Mouse (Mus musculus) thymus, adult 2 months (tissue): ENCODE data around the gene Atp2c2. TPM values are rescaled to one million over a fixed set of nuclear protein-coding genes. Genes with fewer than 3 reads are reported as not detected.

Experiments used
- DNase-seq: peaks from one replicate; pipeline ENCODE4 v3.0.0; 2021
- H3K27ac ChIP-seq: fragments of 200-500 bp; 2 replicates; pipeline ENCODE4 v1.5.1; 2012; ENCODE audit warnings: low read length, control low read depth; ENCODE audit not compliant: control insufficient read depth, insufficient read depth
- H3K27me3 ChIP-seq: fragments of 200-500 bp; 2 replicates; pipeline ENCODE4 v1.6.1; 2012; ENCODE audit warnings: mild to moderate bottlenecking, low read length, moderate library complexity, mixed read lengths; ENCODE audit not compliant: control insufficient read depth, insufficient read depth
- H3K36me3 ChIP-seq: fragments of 200-500 bp; 2 replicates; pipeline ENCODE4 v1.6.1; 2012; ENCODE audit warnings: mild to moderate bottlenecking, low read length, moderate library complexity; ENCODE audit not compliant: control insufficient read depth, insufficient read depth
- H3K4me1 ChIP-seq: fragments of 200-500 bp; replicated peaks from 2 replicates; pipeline ENCODE4 v1.6.1; 2012; ENCODE audit warnings: low read length; ENCODE audit not compliant: control insufficient read depth, insufficient read depth
- H3K4me3 ChIP-seq: fragments of 200-500 bp; 2 replicates; pipeline ENCODE4 v1.5.1; 2012; ENCODE audit warnings: mild to moderate bottlenecking, low read length, control low read depth, moderate library complexity; ENCODE audit not compliant: control insufficient read depth, insufficient read depth
- CTCF ChIP-seq: fragments of 200-500 bp; IDR thresholded peaks from 2 replicates; pipeline ENCODE4 v1.5.1; 2012; ENCODE audit warnings: mild to moderate bottlenecking, control low read depth, low read length, moderate library complexity, borderline replicate concordance; ENCODE audit not compliant: control insufficient read depth, poor library complexity, insufficient read depth; ENCODE audit errors: extremely low read depth
- POLR2A ChIP-seq: fragments of 200-500 bp; IDR thresholded peaks from 2 replicates; pipeline ENCODE4 v1.6.1; 2012; ENCODE audit warnings: mild to moderate bottlenecking, low read length, control low read depth, moderate library complexity; ENCODE audit not compliant: control insufficient read depth, poor library complexity, insufficient read depth; ENCODE audit errors: extremely low read depth
- WGBS: fragments of 180-500 bp; shearing (Covaris S2); methylation state at CpG from one replicate; pipeline ENCODE4 v1.1.7; 2018; 5-methylcytosine and 5-hydroxymethylcytosine counted together
- polyA plus RNA-seq: library from polyadenylated mRNA; depleted of rRNA; stranded (reverse); fragments of >200 nt; gene quantifications from 2 replicates; pipeline ENCODE4 v1.2.3, GENCODE M21; 2012

The Atp2c2 gene
- polyA plus RNA-seq, 1 experiment, result 0.16 TPM

- Histone ChIP-seq H3K4me1 (no peaks in the 10 kb centered on the region), H3K27ac (no peak overlapping the region), H3K4me3 (no peak overlapping the region), H3K36me3 (no peaks in the 10 kb centered on the region; the same call in 1 of the 2 replicates), H3K27me3 (no peaks in the 10 kb centered on the region)
- TF ChIP-seq CTCF, result no peak
- no peak for TF ChIP-seq POLR2A
- no peak for DNase-seq
- 97% methylated on average over 10 of the region's 10 CpGs for WGBS
Measured at GRCm38 (mm10) chr8:119765311-119765710, 65.5 kb downstream of the Atp2c2 start.

GRCm38 (mm10) chr8:119765761-119766444 is 66.1 kb downstream of the Atp2c2 start:
- Histone ChIP-seq H3K4me1 (no peaks in the 10 kb centered on the region), H3K36me3 (no peaks in the 10 kb centered on the region; the same call in 1 of the 2 replicates), H3K27me3 (no peaks in the 10 kb centered on the region), H3K4me3 (no peak overlapping the region), H3K27ac (no peak overlapping the region)
- no peak for DNase-seq
- TF ChIP-seq POLR2A, result no peak
- no peak for TF ChIP-seq CTCF
- 90% methylated on average over 22 of the region's 22 CpGs for WGBS

GRCm38 (mm10) chr8:119776668-119777245 is 76.9 kb downstream of the Atp2c2 start:
- TF ChIP-seq CTCF, result no peak
- TF ChIP-seq POLR2A, result no peak
- DNase-seq, result no peak
- H3K27me3 ChIP-seq, result no peaks in the 10 kb centered on the region
- H3K4me3 ChIP-seq, result no peak overlapping the region
- H3K27ac ChIP-seq, result no peak overlapping the region
- WGBS, result 93% methylated on average over 7 of the region's 7 CpGs
- H3K36me3 ChIP-seq, result no peaks in the 10 kb centered on the region
- H3K4me1 ChIP-seq, result peaks cover 14% of the 10 kb centered on the region

- 12% methylated on average over 7 of the region's 7 CpGs for WGBS
- H3K27ac ChIP-seq, result no peak overlapping the region
- no peaks in the 10 kb centered on the region for H3K27me3 ChIP-seq
- peak overlapping the region; percentile 81 for H3K4me3 ChIP-seq
- H3K36me3 ChIP-seq, result no peaks in the 10 kb centered on the region
- DNase-seq, result no peak
- TF ChIP-seq CTCF, result no peak
- peaks cover 14% of the 10 kb centered on the region for H3K4me1 ChIP-seq
Measured at GRCm38 (mm10) chr8:119777765-119778164, 78.0 kb downstream of the Atp2c2 start.

- H3K27me3 ChIP-seq, result no peaks in the 10 kb centered on the region
- peak within 1 kb of the TSS; percentile 81 for H3K4me3 ChIP-seq
- no peaks in the 10 kb centered on the region for H3K36me3 ChIP-seq
- WGBS, result under 1% methylated on average over 18 of the region's 18 CpGs
- 0 out of 2 replicates have a peak, but pooled peaks have one; percentile 15 for TF ChIP-seq CTCF
- peak; percentile 64 for TF ChIP-seq POLR2A
- 0 out of 2 replicates have a peak within 1 kb of the TSS, but pooled peaks have one; percentile 38 for H3K27ac ChIP-seq
- H3K4me1 ChIP-seq, result peaks cover 18% of the 10 kb centered on the region
- peak; percentile 99 for DNase-seq
Measured at GRCm38 (mm10) chr8:119778263-119778662, 78.5 kb downstream of the Atp2c2 start, which contains the start of gene Tldc1. Gene Tldc1 (minus strand): TSS chr8:119778416.

GRCm38 (mm10) chr8:119779013-119779737 is 79.4 kb downstream of the Atp2c2 start:
- no peaks in the 10 kb centered on the region for H3K27me3 ChIP-seq
- peak; percentile 83 for TF ChIP-seq CTCF
- TF ChIP-seq POLR2A, result no peak
- H3K36me3 ChIP-seq, result no peaks in the 10 kb centered on the region
- peak; percentile 84 for DNase-seq
- 0 out of 2 replicates have a peak overlapping the region, but pooled peaks have one; percentile 38 for H3K27ac ChIP-seq
- 25% methylated on average over 14 of the region's 14 CpGs for WGBS
- no peak overlapping the region for H3K4me3 ChIP-seq
- peaks cover 27% of the 10 kb centered on the region for H3K4me1 ChIP-seq
